Comparison of ENCODE assay signal across 28 mouse cellular contexts in the genomic region with DNA sequence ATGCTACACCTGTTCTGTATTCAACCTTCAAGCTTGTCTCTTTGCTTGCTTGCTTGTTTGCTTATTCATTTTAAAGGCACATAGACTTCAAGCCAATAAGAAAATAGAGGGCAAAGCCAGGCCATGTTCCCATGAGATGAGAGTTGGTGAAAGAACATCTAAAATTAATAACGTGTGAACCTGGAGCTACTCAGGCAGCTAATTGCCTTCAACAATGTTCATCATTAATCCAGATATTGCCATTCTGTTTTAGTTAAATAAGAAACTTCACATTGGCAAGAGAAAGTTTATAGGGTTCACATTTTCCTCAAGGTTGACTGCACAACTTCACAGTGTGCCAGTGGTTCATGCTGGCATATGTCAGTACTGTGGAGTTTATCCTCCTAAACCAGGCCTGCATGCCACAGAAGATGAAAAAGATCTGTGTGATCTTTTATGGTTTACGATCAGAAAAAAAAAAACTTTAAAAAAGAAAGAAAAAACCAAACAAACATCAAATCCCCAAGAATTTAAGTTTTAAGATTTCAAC.
A peak's percentile ranks its signal among the peaks of the same experiment; 100 is the strongest.
DNase-seq lines count a peak whose midpoint lies in the region; ATAC-seq and TF ChIP-seq lines count a peak whose summit lies in the region.
"Had no signal": no experiment of that assay in that cellular context is flagged by ENCODE, and none has a peak within 500 bp of the region (broad histone marks: within the 10 kb centered on the region; RNA-seq: fewer than 3 reads in every experiment).

No protein-coding gene starts in this region.

- peak; percentile 18 for DNase-seq in midbrain, postnatal 0 days (ENCODE audit: low spot score)
- no peak for DNase-seq in midbrain, embryonic 11.5 days (ENCODE audit: low spot score, missing footprints)
- DNase-seq in kidney, postnatal 0 days (ENCODE audit: low spot score), result peak; percentile 43
- peak; percentile 16 to 29 for DNase-seq in kidney, postnatal 36 days
- no peak for DNase-seq in hindbrain, embryonic 11.5 days (ENCODE audit: low spot score)
- no peak for DNase-seq in left cerebral cortex, adult 2 months (ENCODE audit: extremely low spot score in 1 of 2, low spot score in 2 of 2)
- DNase-seq in layer of hippocampus, adult 2 months (ENCODE audit: low spot score in 2 of 2), result no peak
- DNase-seq: adrenal gland, adult 2 months; adrenal gland, postnatal 14 days; cerebellum, adult 11 months; cerebellum, adult 2 months; cerebellum, adult 9-11 months; forebrain, postnatal 0 days; gastrocnemius, adult 2 months; gastrocnemius, postnatal 25 days; heart, adult 18-20 months; heart, postnatal 10 days; heart, postnatal 36 days had no signal

- WGBS in midbrain, postnatal 0 days, result 42% methylated on average over 2 of the region's 2 CpGs
- 61% methylated on average over 2 of the region's 2 CpGs for WGBS in midbrain, embryonic 11.5 days
- WGBS in kidney, embryonic 14.5 days, result 51% methylated on average over 2 of the region's 2 CpGs
- 45% methylated on average over 2 of the region's 2 CpGs for WGBS in kidney, postnatal 0 days
- WGBS in hindbrain, embryonic 11.5 days, result 74% methylated on average over 2 of the region's 2 CpGs

- H3K4me2 ChIP-seq in midbrain, postnatal 0 days (ENCODE audit: low read depth, low read length, poor library complexity, severe bottlenecking), result no peak overlapping the region
- H3K4me2 ChIP-seq in midbrain, embryonic 11.5 days, result no peak overlapping the region
- no peak overlapping the region for H3K4me2 ChIP-seq in kidney, embryonic 14.5 days (replicated peaks; ENCODE audit: low read depth, low read length)
- no peak overlapping the region for H3K4me2 ChIP-seq in kidney, postnatal 0 days (ENCODE audit: low read length)
- H3K4me2 ChIP-seq in hindbrain, embryonic 11.5 days (replicated peaks; ENCODE audit: low read depth, low read length), result no peak overlapping the region
- H3K4me2 ChIP-seq: embryonic facial prominence, embryonic 12.5 days; embryonic facial prominence, embryonic 15.5 days; heart, embryonic 12.5 days; heart, embryonic 15.5 days; hindbrain, embryonic 14.5 days had no signal

- no peaks in the 10 kb centered on the region for H3K9me3 ChIP-seq in midbrain, postnatal 0 days (ENCODE audit: low read length)
- H3K9me3 ChIP-seq in midbrain, embryonic 11.5 days (ENCODE audit: control insufficient read depth, low read length), result no peaks in the 10 kb centered on the region
- no peaks in the 10 kb centered on the region for H3K9me3 ChIP-seq in kidney, embryonic 14.5 days (ENCODE audit: control insufficient read depth, low read length)
- H3K9me3 ChIP-seq in kidney, postnatal 0 days (replicated peaks; ENCODE audit: low read length), result no peaks in the 10 kb centered on the region
- no peaks in the 10 kb centered on the region for H3K9me3 ChIP-seq in hindbrain, embryonic 11.5 days (ENCODE audit: control insufficient read depth, low read length)
- H3K9me3 ChIP-seq: embryonic facial prominence, embryonic 12.5 days; embryonic facial prominence, embryonic 15.5 days; heart, embryonic 12.5 days; heart, embryonic 15.5 days; hindbrain, embryonic 10.5 days had no signal

- ATAC-seq in midbrain, postnatal 0 days (ENCODE audit: low FRiP score), result no peak
- no peak for ATAC-seq in midbrain, embryonic 11.5 days (ENCODE audit: low FRiP score)
- peak; percentile 80; the same call in 1 of the 2 replicates for ATAC-seq in kidney, embryonic 14.5 days (ENCODE audit: low FRiP score, low TSS enrichment)
- peak; percentile 46; the same call in 1 of the 2 replicates for ATAC-seq in kidney, postnatal 0 days (replicated peaks; ENCODE audit: low FRiP score, low read depth)
- ATAC-seq in hindbrain, embryonic 11.5 days (ENCODE audit: low FRiP score), result no peak
- ATAC-seq: CD4-positive, CD25-positive, alpha-beta regulatory T cell, adult 4 months; forebrain, embryonic 14.5 days; forebrain, postnatal 0 days; hindbrain, postnatal 0 days had no signal

- no peaks in the 10 kb centered on the region for H3K4me1 ChIP-seq in midbrain, postnatal 0 days (ENCODE audit: insufficient read depth, low read length)
- H3K4me1 ChIP-seq in midbrain, embryonic 11.5 days (ENCODE audit: control insufficient read depth, insufficient read depth, low read length), result no peaks in the 10 kb centered on the region
- no peaks in the 10 kb centered on the region for H3K4me1 ChIP-seq in kidney, embryonic 14.5 days (ENCODE audit: control insufficient read depth, insufficient read depth, low read length)
- H3K4me1 ChIP-seq in kidney, postnatal 0 days (replicated peaks; ENCODE audit: insufficient read depth, low read length), result no peaks in the 10 kb centered on the region
- no peaks in the 10 kb centered on the region for H3K4me1 ChIP-seq in hindbrain, embryonic 11.5 days (replicated peaks; ENCODE audit: control insufficient read depth, insufficient read depth, low read length)
- H3K4me1 ChIP-seq: embryonic facial prominence, embryonic 12.5 days; embryonic facial prominence, embryonic 15.5 days; heart, embryonic 12.5 days; heart, embryonic 15.5 days; hindbrain, embryonic 10.5 days had no signal

- no peaks in the 10 kb centered on the region for H3K27me3 ChIP-seq in midbrain, postnatal 0 days (ENCODE audit: insufficient read depth, low read length)
- no peaks in the 10 kb centered on the region for H3K27me3 ChIP-seq in midbrain, embryonic 11.5 days (ENCODE audit: control insufficient read depth, insufficient read depth, low read length)
- H3K27me3 ChIP-seq in kidney, embryonic 14.5 days (ENCODE audit: control insufficient read depth, insufficient read depth, low read length), result no peaks in the 10 kb centered on the region
- no peaks in the 10 kb centered on the region for H3K27me3 ChIP-seq in kidney, postnatal 0 days (ENCODE audit: insufficient read depth, low read length)
- H3K27me3 ChIP-seq in hindbrain, embryonic 11.5 days (ENCODE audit: control insufficient read depth, insufficient read depth, low read length), result no peaks in the 10 kb centered on the region
- H3K27me3 ChIP-seq: embryonic facial prominence, embryonic 12.5 days; embryonic facial prominence, embryonic 15.5 days; heart, embryonic 12.5 days; heart, embryonic 15.5 days had no signal

- no peak overlapping the region for H3K27ac ChIP-seq in midbrain, postnatal 0 days (ENCODE audit: low read depth, low read length)
- H3K27ac ChIP-seq in midbrain, embryonic 11.5 days (ENCODE audit: low read depth, low read length), result no peak overlapping the region
- no peak overlapping the region for H3K27ac ChIP-seq in kidney, embryonic 14.5 days (ENCODE audit: low read depth, low read length)
- H3K27ac ChIP-seq in kidney, postnatal 0 days, result no peak overlapping the region
- no peak overlapping the region for H3K27ac ChIP-seq in hindbrain, embryonic 11.5 days (ENCODE audit: low read depth, low read length)
- H3K27ac ChIP-seq in left cerebral cortex, adult 2 months, result no peak overlapping the region
- no peak overlapping the region for H3K27ac ChIP-seq in layer of hippocampus, adult 2 months
- H3K27ac ChIP-seq: embryonic facial prominence, embryonic 12.5 days; embryonic facial prominence, embryonic 15.5 days; gastrocnemius, adult 2 months; heart, embryonic 15.5 days; hindbrain, embryonic 10.5 days; hindbrain, embryonic 14.5 days; hindbrain, postnatal 0 days had no signal

- H3K4me3 ChIP-seq in midbrain, postnatal 0 days (ENCODE audit: low read depth, low read length), result no peak overlapping the region
- H3K4me3 ChIP-seq in midbrain, embryonic 11.5 days (ENCODE audit: low read depth, low read length), result no peak overlapping the region
- no peak overlapping the region for H3K4me3 ChIP-seq in kidney, embryonic 14.5 days (ENCODE audit: low read length)
- no peak overlapping the region for H3K4me3 ChIP-seq in kidney, postnatal 0 days (replicated peaks; ENCODE audit: low read depth, low read length)
- H3K4me3 ChIP-seq in hindbrain, embryonic 11.5 days (ENCODE audit: low read depth, low read length), result no peak overlapping the region
- H3K4me3 ChIP-seq in left cerebral cortex, adult 2 months, result no peak overlapping the region
- no peak overlapping the region for H3K4me3 ChIP-seq in layer of hippocampus, adult 2 months
- H3K4me3 ChIP-seq: embryonic facial prominence, embryonic 12.5 days; embryonic facial prominence, embryonic 15.5 days; gastrocnemius, adult 2 months; heart, embryonic 12.5 days; heart, embryonic 15.5 days; hindbrain, embryonic 10.5 days had no signal

- no peak overlapping the region for H3K9ac ChIP-seq in midbrain, postnatal 0 days (replicated peaks; ENCODE audit: low read length, poor library complexity, severe bottlenecking)
- no peak overlapping the region for H3K9ac ChIP-seq in midbrain, embryonic 11.5 days (ENCODE audit: low read length)
- no peak overlapping the region for H3K9ac ChIP-seq in kidney, embryonic 14.5 days (ENCODE audit: low read depth, low read length)
- H3K9ac ChIP-seq in kidney, postnatal 0 days (ENCODE audit: low read depth, low read length), result no peak overlapping the region
- no peak overlapping the region for H3K9ac ChIP-seq in hindbrain, embryonic 11.5 days (ENCODE audit: low read depth, low read length)
- H3K9ac ChIP-seq: embryonic facial prominence, embryonic 12.5 days; embryonic facial prominence, embryonic 15.5 days; forebrain, postnatal 0 days; heart, embryonic 12.5 days; heart, embryonic 15.5 days; hindbrain, embryonic 14.5 days had no signal

- intact Hi-C loops in left cerebral cortex, adult 2 months (cut with DNase I), result no loop called here

- H3K36me3 ChIP-seq in midbrain, postnatal 0 days (ENCODE audit: insufficient read depth, low read length), result no peaks in the 10 kb centered on the region
- H3K36me3 ChIP-seq in midbrain, embryonic 11.5 days (ENCODE audit: control insufficient read depth, insufficient read depth, low read length), result no peaks in the 10 kb centered on the region
- H3K36me3 ChIP-seq in kidney, embryonic 14.5 days (ENCODE audit: control insufficient read depth, insufficient read depth, low read length), result no peaks in the 10 kb centered on the region
- H3K36me3 ChIP-seq in kidney, postnatal 0 days (ENCODE audit: insufficient read depth, low read length), result no peaks in the 10 kb centered on the region
- H3K36me3 ChIP-seq in hindbrain, embryonic 11.5 days (ENCODE audit: control insufficient read depth, insufficient read depth, low read length), result no peaks in the 10 kb centered on the region
- H3K36me3 ChIP-seq: embryonic facial prominence, embryonic 12.5 days; embryonic facial prominence, embryonic 15.5 days; heart, embryonic 12.5 days; heart, embryonic 15.5 days; hindbrain, embryonic 10.5 days had no signal

- no peak for TF ChIP-seq CTCF in midbrain, postnatal 0 days (IDR thresholded peaks at IDR 0.05)
- no peak for TF ChIP-seq CTCF in kidney, postnatal 0 days (IDR thresholded peaks at IDR 0.05; ENCODE audit: low read depth)
- no peak for TF ChIP-seq CTCF in left cerebral cortex, adult 2 months (IDR thresholded peaks at IDR 0.05)
- no peak for TF ChIP-seq CTCF in layer of hippocampus, adult 2 months (conservative IDR thresholded peaks at IDR 0.05)

Comparison
In these comparisons a context has a peak if more than half of its experiments do, and no peak if none do; other contexts are left out.
1. DNase-seq: peak in midbrain, postnatal 0 days (single experiment), kidney, postnatal 0 days (single experiment) and kidney, postnatal 36 days (2 of 2); none in midbrain, embryonic 11.5 days (single experiment), hindbrain, embryonic 11.5 days (single experiment), left cerebral cortex, adult 2 months (0 of 2) and layer of hippocampus, adult 2 months (0 of 2).
2. ATAC-seq: peak in kidney, embryonic 14.5 days (single experiment) and kidney, postnatal 0 days (single experiment); none in midbrain, postnatal 0 days (single experiment), midbrain, embryonic 11.5 days (single experiment) and hindbrain, embryonic 11.5 days (single experiment).